Mouse (Mus musculus) CH12.LX (cell line): ENCODE measurements around the gene Dnah11. TPM values are rescaled to one million over a fixed set of nuclear protein-coding genes. Genes with fewer than 3 reads are reported as not detected.
A peak's percentile ranks its signal among the peaks of the same experiment; 100 is the strongest.

Experiments used
- DNase-seq: peaks from one replicate; pipeline ENCODE4 v3.0.0-alpha.2; 2013; ENCODE audit errors: extremely low read depth
- H3K27ac ChIP-seq: 2 replicates; pipeline ENCODE4 v1.5.1; 2012; ENCODE audit warnings: low read depth, mild to moderate bottlenecking, control low read depth, moderate library complexity; ENCODE audit not compliant: insufficient read depth
- H3K27me3 ChIP-seq: replicated peaks from 2 replicates; pipeline ENCODE3; 2012; ENCODE audit warnings: inconsistent platforms
- H3K36me3 ChIP-seq, 2 experiments: replicated peaks in 1 of 2; 2 replicates each; pipeline versions ENCODE3 to v1.6.1; 2012; ENCODE audit warnings: inconsistent platforms in 1 of 2, low read length in 1 of 2, mild to moderate bottlenecking in 1 of 2, mixed read lengths in 1 of 2, moderate library complexity in 1 of 2; ENCODE audit not compliant: control insufficient read depth in 1 of 2, insufficient read depth in 1 of 2
- H3K4me1 ChIP-seq, 2 experiments: 2 replicates each; pipeline ENCODE4 v1.6.1; 2012; ENCODE audit warnings: inconsistent platforms in 1 of 2, moderate library complexity in 1 of 2; ENCODE audit not compliant: insufficient read depth in 2 of 2, control insufficient read depth in 1 of 2
- H3K4me2 ChIP-seq: 2 replicates; pipeline ENCODE4 v1.6.1; 2012; ENCODE audit warnings: low read depth, mild to moderate bottlenecking, control low read depth; ENCODE audit not compliant: poor library complexity, insufficient read depth, severe bottlenecking
- H3K4me3 ChIP-seq, 3 experiments: fragments of 150-350 bp in 1 of 3; sonication (generic) in 1 of 3; replicated peaks in 1 of 3; 2 replicates each; pipeline versions ENCODE3 to v1.5.1; 2011 to 2012; ENCODE audit warnings: low read depth in 2 of 3, low read length in 2 of 3, mild to moderate bottlenecking in 2 of 3, moderate library complexity in 2 of 3, control low read depth in 1 of 3, improper control_type of control experiment in 1 of 3, inconsistent platforms in 1 of 3, mixed read lengths in 1 of 3; ENCODE audit not compliant: poor library complexity in 1 of 3
- H3K79me2 ChIP-seq: replicated peaks from 2 replicates; pipeline ENCODE4 v1.6.1; 2012; ENCODE audit warnings: mild to moderate bottlenecking, moderate library complexity; ENCODE audit not compliant: control insufficient read depth, poor library complexity, insufficient read depth, severe bottlenecking; ENCODE audit errors: extremely low read depth
- H3K9ac ChIP-seq: 2 replicates; pipeline ENCODE4 v1.6.1; 2012; ENCODE audit warnings: low read depth, mild to moderate bottlenecking, control low read depth, moderate library complexity; ENCODE audit not compliant: insufficient read depth
- H3K9me3 ChIP-seq: replicated peaks from 2 replicates; pipeline ENCODE3; 2012; ENCODE audit warnings: low read length, inconsistent platforms, mixed read lengths
- EP300 ChIP-seq: IDR thresholded peaks from 2 replicates; pipeline ENCODE4 v1.6.1; 2011; ENCODE audit warnings: low read length, improper control_type of control experiment
- ETS1 ChIP-seq: conservative IDR thresholded peaks from 2 replicates; pipeline ENCODE4 v1.6.1; 2012; ENCODE audit warnings: low read depth, mild to moderate bottlenecking, inconsistent platforms, low read length, improper control_type of control experiment, moderate library complexity
- IRF4 ChIP-seq: IDR thresholded peaks from 2 replicates; pipeline ENCODE4 v1.6.1; 2014; ENCODE audit warnings: low read depth, mild to moderate bottlenecking, inconsistent platforms, low read length, improper control_type of control experiment
- JUN ChIP-seq: IDR thresholded peaks from 2 replicates; pipeline ENCODE4 v1.6.1; 2011; ENCODE audit warnings: low read depth, mild to moderate bottlenecking, low read length, improper control_type of control experiment, moderate library complexity; ENCODE audit not compliant: insufficient read depth
- KAT2A ChIP-seq: IDR thresholded peaks from 2 replicates; pipeline ENCODE4 v1.6.1; 2012; ENCODE audit warnings: low read length, improper control_type of control experiment, inconsistent platforms; ENCODE audit not compliant: insufficient replicate concordance
- MEF2A ChIP-seq: IDR thresholded peaks from 2 replicates; pipeline ENCODE4 v1.6.1; 2014; ENCODE audit warnings: low read depth, mild to moderate bottlenecking, inconsistent platforms, low read length, improper control_type of control experiment, borderline replicate concordance
- MXI1 ChIP-seq: IDR thresholded peaks from 2 replicates; pipeline ENCODE4 v1.6.1; 2011; ENCODE audit warnings: mild to moderate bottlenecking, low read depth, low read length, improper control_type of control experiment
- MYC ChIP-seq: IDR thresholded peaks from 2 replicates; pipeline ENCODE4 v1.6.1; 2011; ENCODE audit warnings: low read depth, mild to moderate bottlenecking, improper control_type of control experiment, low read length
- NELFE ChIP-seq: IDR thresholded peaks from 2 replicates; pipeline ENCODE4 v1.6.1; 2011; ENCODE audit warnings: low read depth, low read length, improper control_type of control experiment
- PAX5 ChIP-seq: IDR thresholded peaks from 2 replicates; pipeline ENCODE4 v1.6.1; 2012; ENCODE audit warnings: low read length, inconsistent platforms, mixed read lengths
- RAD21 ChIP-seq: IDR thresholded peaks from 2 replicates; pipeline ENCODE4 v1.6.1; 2011; ENCODE audit warnings: low read depth, mild to moderate bottlenecking, low read length, improper control_type of control experiment, moderate library complexity
- SIN3A ChIP-seq: IDR thresholded peaks from 2 replicates; pipeline ENCODE4 v1.6.1; 2012; ENCODE audit warnings: low read length, improper control_type of control experiment, inconsistent platforms
- TBP ChIP-seq: conservative IDR thresholded peaks from 2 replicates; pipeline ENCODE4 v1.6.1; 2011; ENCODE audit warnings: low read depth, low read length, improper control_type of control experiment
- UBTF ChIP-seq: IDR thresholded peaks from 2 replicates; pipeline ENCODE4 v1.6.1; 2012; ENCODE audit warnings: low read depth, mild to moderate bottlenecking, inconsistent platforms, low read length, improper control_type of control experiment, moderate library complexity
- USF1 ChIP-seq: IDR thresholded peaks from 2 replicates; pipeline ENCODE4 v1.6.1; 2014; ENCODE audit warnings: low read depth, mild to moderate bottlenecking, inconsistent platforms, low read length, improper control_type of control experiment
- ZMIZ1 ChIP-seq: IDR thresholded peaks from 2 replicates; pipeline ENCODE4 v1.6.1; 2012; ENCODE audit warnings: low read depth, mild to moderate bottlenecking, inconsistent platforms, low read length, improper control_type of control experiment
- ZNF384 ChIP-seq: IDR thresholded peaks from 2 replicates; pipeline ENCODE4 v1.6.1; 2012; ENCODE audit warnings: low read depth, low read length, improper control_type of control experiment, inconsistent platforms
- dilution Hi-C: fragments of 300-500 bp; cut with MboI; formaldehyde crosslinking; loops from 2 replicates; pipeline ENCODE4 v1.14.3; 2020; ENCODE audit warnings: low sequenced_read_pairs; ENCODE audit not compliant: extremely low pct_unique_long_range_greater_than_20kb, extremely low pct_ligation_motif_present
- in situ Hi-C: fragments of 300-500 bp; cut with MboI; formaldehyde crosslinking; loops from 3 replicates; pipeline ENCODE4 v1.14.3; 2019; ENCODE audit warnings: low sequenced_read_pairs, low pct_ligation_motif_present, low pct_unique_long_range_greater_than_20kb, mixed read lengths
- polyA plus RNA-seq: library from polyadenylated mRNA; unstranded; fragments of >175 nt; gene quantifications from 2 replicates; pipeline ENCODE4 v1.2.1, GENCODE M21; 2012; ENCODE audit warnings: low read depth; ENCODE audit not compliant: insufficient read length
- total RNA-seq, 2 experiments: library from RNA; depleted of rRNA; stranded (reverse); fragments of 300-350 nt in 1 of 2; fragments of >200 nt in 1 of 2; gene quantifications; 2 replicates each; pipeline ENCODE4 v1.2.3; 2012 to 2014

Dnah11 gene
- total and polyA plus RNA-seq, 3 experiments = 0.85 to 2.5 (median 1.2) TPM

DNA sequence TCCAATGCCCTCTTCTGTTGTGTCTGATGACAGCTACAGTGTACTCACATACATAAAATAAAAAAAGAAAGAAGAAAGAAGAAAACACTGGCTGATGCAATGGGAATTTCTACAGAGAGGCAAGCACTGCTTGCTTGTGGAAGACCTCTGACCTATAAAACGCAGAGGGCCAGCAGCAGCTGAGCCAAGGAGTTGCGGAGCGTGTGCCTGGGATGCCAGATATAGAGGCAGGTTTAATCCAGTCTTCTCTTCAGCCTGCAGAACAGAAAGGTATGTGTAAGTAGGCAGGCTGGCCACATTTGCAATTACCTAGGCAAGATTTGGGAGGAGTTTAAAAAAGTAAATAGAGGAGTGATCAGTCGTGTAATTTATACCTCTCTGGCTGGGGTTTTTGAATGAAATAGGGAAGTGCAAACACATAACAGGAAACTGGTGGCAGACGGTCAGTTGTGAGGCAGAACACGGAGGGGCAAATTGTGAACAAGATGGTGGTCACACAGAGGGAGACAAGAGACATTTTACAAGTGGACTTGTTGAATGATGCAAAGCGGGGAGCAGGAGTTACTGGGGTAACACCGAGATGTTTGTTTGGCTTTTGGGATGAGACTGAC, 367.4 kb downstream of the Dnah11 start:
- Histone ChIP-seq H3K4me1 (peaks cover 6 to 18% of the 10 kb centered on the region in 2 experiments; a peak in 3 of 4 replicates), H3K27ac (no peak overlapping the region), H3K79me2 (no peaks in the 10 kb centered on the region), H3K9me3 (no peaks in the 10 kb centered on the region), H3K4me2 (peak overlapping the region; percentile 17; the same call in 1 of the 2 replicates), H3K36me3 (no peaks in the 10 kb centered on the region), H3K9ac (no peak overlapping the region)
- in situ Hi-C loops (no loop called here), dilution Hi-C loops (no loop called here)
- TF ChIP-seq PAX5 = no peak
- TF ChIP-seq RAD21 = no peak
- 0 out of 2 replicates have a peak, but pooled peaks have one; percentile 39 for TF ChIP-seq EP300
- no peak for TF ChIP-seq KAT2A
- no peak for TF ChIP-seq MEF2A
- TF ChIP-seq ETS1 = no peak
- TF ChIP-seq MYC = no peak
- no peak for TF ChIP-seq ZNF384
- TF ChIP-seq MXI1 = no peak
- no peak for TF ChIP-seq JUN
- TF ChIP-seq IRF4 = peak; percentile 62
- TF ChIP-seq, all 38 proteins: peak for 2
- DNase-seq = peak; percentile 41
- Histone ChIP-seq H3K27me3 (no peaks in the 10 kb centered on the region), H3K4me3 (no peak overlapping the region)

DNA sequence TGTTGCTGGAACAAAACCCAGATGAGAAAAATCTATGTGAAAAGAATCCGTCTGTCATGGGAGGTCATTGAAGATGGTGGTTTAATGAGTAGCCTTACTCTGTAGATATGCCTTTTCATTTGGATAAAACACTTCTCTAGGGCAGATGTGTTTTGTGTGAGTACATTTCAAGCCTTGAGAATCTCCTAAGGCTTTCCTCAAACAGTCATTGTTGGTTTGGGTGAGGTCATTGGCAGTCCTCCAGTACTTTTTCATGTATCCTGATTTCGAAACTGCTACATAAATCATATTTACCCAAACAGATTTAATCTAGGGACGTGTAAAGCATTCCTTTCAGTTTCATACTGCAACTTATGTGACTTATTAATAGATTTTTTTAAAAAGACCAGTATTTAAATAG, 370.5 kb downstream of the Dnah11 start:
- no peaks in the 10 kb centered on the region for H3K9me3 ChIP-seq
- H3K4me1 ChIP-seq = peaks cover 6 to 18% of the 10 kb centered on the region in 2 experiments; a peak in 3 of 4 replicates
- no peak overlapping the region for H3K4me3 ChIP-seq
- H3K9ac ChIP-seq = no peak overlapping the region
- no peak overlapping the region for H3K4me2 ChIP-seq
- dilution Hi-C loops (no loop called here), in situ Hi-C loops (no loop called here)
- H3K27me3 ChIP-seq = no peaks in the 10 kb centered on the region
- no peak for TF ChIP-seq ZMIZ1
- no peak for TF ChIP-seq ZNF384
- TF ChIP-seq SIN3A = no peak
- TF ChIP-seq USF1 = no peak
- no peak for TF ChIP-seq NELFE
- TF ChIP-seq UBTF = no peak
- TF ChIP-seq TBP = no peak
- no peak overlapping the region for H3K27ac ChIP-seq
- H3K79me2 ChIP-seq = no peaks in the 10 kb centered on the region
- DNase-seq = no peak
- H3K36me3 ChIP-seq = no peaks in the 10 kb centered on the region

Other genes with a start within 250 kb of the Dnah11 start
- 5.5 and 6.6 TPM in 2 replicates for gene Sp4, start 102.4 kb upstream of the Dnah11 start, total RNA-seq (2012; rRNA removed)
- 5.4 and 5.7 TPM in 2 replicates for gene Sp4, start 102.4 kb upstream of the Dnah11 start, total RNA-seq (2014; rRNA removed)
- 3.8 and 4.2 TPM in 2 replicates for gene Sp4, start 102.4 kb upstream of the Dnah11 start, polyA plus RNA-seq